Mouse (Mus musculus) layer of hippocampus, adult 9-11 months (tissue): Measurements from ENCODE around the gene Fbxo4.

Source experiments
- DNase-seq: peaks from one replicate; pipeline ENCODE4 v3.0.0; 2022

Gene Fbxo4

DNA sequence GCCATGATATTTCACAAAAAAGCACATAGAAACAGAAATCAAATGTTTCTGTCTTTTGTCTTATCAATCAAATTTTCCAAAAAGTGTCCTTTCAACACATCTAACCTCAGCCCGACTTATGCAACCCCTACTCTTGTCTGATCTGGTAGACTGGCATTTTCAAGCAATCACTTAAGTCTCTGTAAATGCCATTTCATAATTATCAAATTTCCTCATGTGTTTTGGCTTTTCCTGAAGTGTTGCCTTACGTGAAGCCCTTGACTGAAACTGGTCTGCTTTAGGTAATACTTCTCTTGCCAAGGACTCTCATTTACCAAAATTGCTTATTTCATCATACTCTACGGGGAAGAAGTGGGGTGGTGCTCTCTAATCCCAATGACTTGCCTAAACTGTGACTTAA is 6.1 kb downstream of the Fbxo4 start:
- DNase-seq, result no peak

DNA sequence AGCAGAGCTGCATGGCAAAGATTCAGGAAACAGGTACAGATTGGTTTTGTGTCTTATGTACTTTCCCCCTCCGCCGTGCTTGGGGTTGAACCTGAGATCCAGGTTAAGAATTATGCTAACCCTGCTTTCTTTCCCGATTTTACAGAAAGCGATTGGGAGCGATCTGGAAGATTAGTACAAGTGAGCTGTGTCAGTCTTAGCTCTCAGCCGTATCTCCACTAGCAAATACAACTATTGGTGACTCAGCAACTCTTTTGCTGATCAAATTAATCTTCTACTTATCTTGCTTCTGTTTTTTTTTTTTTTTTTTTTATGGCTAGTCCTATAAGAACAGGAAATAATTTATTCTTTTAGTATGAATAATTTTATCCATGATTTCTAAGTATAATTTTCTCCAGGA is 9.2 kb downstream of the Fbxo4 start:
- DNase-seq, result no peak

DNA sequence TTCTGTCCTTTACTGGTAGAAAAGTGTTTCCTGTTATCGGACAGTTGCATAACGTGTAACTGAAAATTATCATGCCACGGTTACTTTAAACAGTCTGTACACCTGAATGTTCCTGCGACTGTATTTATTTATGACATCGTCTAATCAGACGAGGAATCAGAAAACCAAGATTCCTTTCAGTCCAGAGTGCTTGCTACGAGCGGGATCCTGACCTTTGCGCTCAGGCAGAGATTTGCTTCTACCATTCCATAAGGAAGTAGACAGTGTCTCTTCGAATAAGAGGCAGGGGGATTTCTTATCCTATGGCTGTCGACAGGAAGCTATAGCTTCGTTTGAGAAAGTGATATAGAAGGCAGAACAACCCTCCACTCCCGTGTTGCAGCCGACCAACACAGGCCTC is 9.6 kb downstream of the Fbxo4 start:
- DNase-seq, result no peak

DNA sequence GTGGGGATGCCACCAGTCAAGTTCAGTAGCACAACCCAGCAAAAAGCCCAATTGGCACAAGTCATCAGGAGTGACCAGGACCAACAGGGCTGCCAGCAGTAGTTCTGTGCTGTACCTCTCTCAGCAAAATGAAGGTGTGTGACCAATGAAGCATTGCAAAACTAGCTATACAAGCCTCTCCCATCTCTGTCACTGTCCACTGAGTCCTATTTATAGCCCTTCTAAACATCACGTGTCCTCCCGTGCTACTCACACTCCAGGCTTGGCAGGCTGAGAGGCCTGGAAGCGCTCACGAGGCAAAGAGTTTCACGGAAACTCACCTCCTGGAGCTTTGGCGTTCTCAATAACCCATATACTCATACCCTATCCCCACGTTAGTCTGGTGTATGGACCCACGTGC is 17.1 kb downstream of the Fbxo4 start:
- DNase-seq, result no peak

DNA sequence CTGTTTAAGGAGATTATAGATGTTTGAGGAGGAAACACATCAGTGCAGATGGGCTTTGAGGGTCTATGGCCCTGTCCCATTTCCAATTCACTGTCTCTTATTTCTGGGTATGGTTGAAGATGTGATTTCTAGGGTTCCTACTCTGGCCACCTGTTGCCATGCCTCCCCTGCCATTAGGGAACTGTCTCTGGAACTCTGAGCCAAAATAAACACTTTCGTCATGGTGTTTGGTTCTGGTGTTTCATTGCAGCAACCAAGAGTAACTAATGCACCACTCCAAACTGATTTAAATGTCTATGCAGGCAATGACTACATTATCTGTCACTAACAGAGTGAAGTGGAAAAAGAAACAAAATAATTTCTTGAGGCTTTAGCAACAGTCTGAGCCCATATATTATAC is 19.3 kb downstream of the Fbxo4 start:
- DNase-seq, result no peak

DNA sequence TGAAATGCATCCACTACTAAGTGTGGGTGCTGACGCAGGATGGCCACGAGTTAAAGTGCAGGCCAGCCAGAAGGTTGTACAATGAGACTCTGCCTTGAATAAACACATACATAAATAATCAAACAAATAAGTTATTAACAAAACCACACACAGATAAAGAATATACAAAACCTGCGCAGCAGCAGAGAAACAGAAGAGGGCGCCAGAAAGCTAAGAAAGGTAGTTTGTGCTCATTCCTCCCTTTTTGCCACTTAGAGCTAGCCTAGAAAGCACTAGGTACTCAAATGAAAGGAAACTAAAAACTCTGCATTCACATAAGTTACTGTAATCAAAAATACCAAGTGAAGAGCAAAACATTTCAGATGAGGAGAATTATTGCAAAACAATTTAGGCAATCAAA is 21.4 kb downstream of the Fbxo4 start:
- peak; percentile 28 for DNase-seq

DNA sequence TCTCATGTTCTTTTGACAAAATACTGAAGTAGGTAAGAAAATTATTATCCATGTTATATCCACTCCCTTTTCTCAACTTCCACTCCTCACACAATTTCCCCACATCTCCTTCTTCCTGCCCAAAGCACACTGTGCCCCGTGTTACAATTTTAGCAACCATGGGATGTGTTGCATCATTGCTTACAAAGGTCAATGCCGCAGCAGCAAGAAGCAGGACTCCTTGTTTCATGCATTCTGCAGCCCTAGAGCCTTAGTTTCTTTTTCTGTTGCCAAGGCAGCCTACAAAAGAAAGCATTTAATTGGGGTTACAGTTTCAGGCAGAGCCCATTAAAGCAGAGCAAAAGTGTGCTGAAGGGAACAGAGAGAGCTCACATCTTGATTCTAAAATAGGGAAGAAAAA is 24.4 kb downstream of the Fbxo4 start:
- peak; percentile 25 for DNase-seq

DNA sequence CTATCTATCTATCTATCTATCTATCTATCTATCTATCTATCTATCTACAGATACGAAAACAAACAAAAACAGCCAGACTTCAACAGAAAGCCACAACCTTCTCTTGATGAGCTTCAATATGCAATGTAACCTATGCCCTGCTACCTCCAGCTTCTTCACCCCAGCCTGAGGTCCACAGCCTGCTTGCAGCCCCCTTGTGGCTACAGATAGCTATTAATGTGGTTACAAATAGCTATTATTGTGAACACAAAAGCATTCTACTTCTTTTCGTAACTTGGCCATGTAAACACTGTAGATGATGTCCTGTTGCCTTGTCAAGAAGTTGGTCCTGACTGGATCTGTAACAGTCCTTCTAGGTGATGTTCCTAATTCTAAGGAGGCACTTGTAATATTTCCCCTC is 41.2 kb downstream of the Fbxo4 start:
- no peak for DNase-seq

DNA sequence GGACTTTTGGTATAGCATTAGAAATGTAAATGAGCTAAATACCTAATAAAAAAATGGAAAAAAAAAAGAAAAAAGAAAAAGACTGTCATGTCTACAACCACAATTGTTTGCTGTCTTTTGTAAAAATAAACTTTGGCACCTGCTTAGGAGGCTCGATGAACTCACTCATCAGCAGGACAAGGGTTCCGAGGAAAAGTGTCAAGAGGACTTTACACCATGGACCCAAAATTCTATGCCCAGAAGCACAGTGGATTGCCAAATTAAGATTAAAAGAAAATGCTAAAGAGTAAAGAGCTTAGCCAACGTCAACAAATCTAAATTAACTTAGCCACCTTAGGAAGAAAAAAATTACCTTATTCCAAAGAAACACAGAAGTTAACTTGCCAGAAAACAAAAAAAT is 43.3 kb downstream of the Fbxo4 start:
- no peak for DNase-seq

DNA sequence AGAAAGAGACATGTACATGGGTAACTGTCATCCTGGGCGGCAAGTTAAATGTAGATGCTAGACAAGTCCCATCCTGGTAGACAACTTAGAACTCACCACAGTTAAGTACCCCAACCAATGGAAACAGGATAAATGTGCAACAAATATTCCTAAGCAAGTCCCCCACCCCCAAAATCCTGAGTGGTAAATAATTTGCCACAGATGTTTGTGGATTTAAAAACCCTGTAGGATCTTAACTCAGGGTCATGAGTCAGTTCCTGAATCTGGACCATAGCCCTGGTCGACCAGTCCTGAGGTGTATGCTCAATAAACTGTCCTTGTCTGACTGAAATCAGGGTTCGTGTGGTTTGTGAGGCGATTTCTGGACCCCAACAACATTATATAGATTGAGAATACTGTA is 45.9 kb downstream of the Fbxo4 start:
- DNase-seq, result no peak

DNA sequence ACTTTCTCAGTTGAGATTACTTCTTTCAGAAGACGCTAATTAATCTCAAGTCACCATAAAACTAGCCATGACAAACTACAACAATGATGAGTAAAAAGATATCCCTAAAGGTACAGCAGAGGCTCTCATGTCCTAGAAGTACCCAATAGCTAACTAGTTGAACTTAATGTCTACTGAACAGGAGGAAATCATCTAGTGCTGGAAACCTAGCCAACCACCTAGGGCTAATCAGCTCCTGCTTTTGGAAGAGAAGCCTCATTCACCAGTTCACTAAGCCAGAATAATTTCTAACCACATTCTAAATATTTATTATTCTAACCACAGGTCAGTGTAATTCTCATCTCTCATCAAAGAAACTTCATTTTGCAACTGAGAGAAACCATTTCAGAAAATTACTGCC is 47.4 kb downstream of the Fbxo4 start:
- no peak for DNase-seq
